Mouse (Mus musculus) MEL (cell line): Measurements from ENCODE around the gene March2. TPM values are rescaled to one million over a fixed set of nuclear protein-coding genes. Genes with fewer than 3 reads are reported as not detected.

Experiments
- DNase-seq: peaks from one replicate; pipeline ENCODE4 v3.0.0; 2011; ENCODE audit warnings: low read depth, low spot score
- H3K27ac ChIP-seq: 2 replicates; pipeline ENCODE4 v1.5.1; 2012; ENCODE audit warnings: low read depth, mild to moderate bottlenecking, control low read depth, low read length, moderate library complexity; ENCODE audit not compliant: control insufficient read depth
- H3K27me3 ChIP-seq, 2 experiments: fragments of 150-350 bp in 1 of 2; sonication (generic) in 1 of 2; 2 replicates each; pipeline ENCODE4 v1.6.1; 2012; ENCODE audit warnings: low read length in 2 of 2, mild to moderate bottlenecking in 2 of 2, improper control_type of control experiment in 1 of 2, moderate library complexity in 1 of 2; ENCODE audit not compliant: insufficient read depth in 2 of 2, control insufficient read depth in 1 of 2
- H3K36me3 ChIP-seq, 2 experiments: 2 replicates each; pipeline ENCODE4 v1.6.1; 2012 to 2014; ENCODE audit warnings: low read length in 2 of 2, improper control_type of control experiment in 1 of 2, inconsistent platforms in 1 of 2, mild to moderate bottlenecking in 1 of 2; ENCODE audit not compliant: insufficient read depth in 2 of 2, control insufficient read depth in 1 of 2
- H3K4me1 ChIP-seq, 2 experiments: fragments of 150-350 bp in 1 of 2; sonication (generic) in 1 of 2; 2 replicates each; pipeline ENCODE4 v1.6.1; 2012; ENCODE audit warnings: low read length in 2 of 2, improper control_type of control experiment in 1 of 2, mild to moderate bottlenecking in 1 of 2; ENCODE audit not compliant: insufficient read depth in 2 of 2, control insufficient read depth in 1 of 2
- H3K4me3 ChIP-seq, 2 experiments: fragments of 150-350 bp in 1 of 2; sonication (generic) in 1 of 2; 2 replicates each; pipeline ENCODE4 v1.5.1; 2012; ENCODE audit warnings: low read depth in 2 of 2, low read length in 2 of 2, mild to moderate bottlenecking in 2 of 2, moderate library complexity in 2 of 2, control low read depth in 1 of 2, improper control_type of control experiment in 1 of 2; ENCODE audit not compliant: control insufficient read depth in 1 of 2, insufficient read depth in 1 of 2
- H3K79me2 ChIP-seq: 2 replicates; pipeline ENCODE4 v1.6.1; 2012; ENCODE audit warnings: mild to moderate bottlenecking, low read length, moderate library complexity; ENCODE audit not compliant: control insufficient read depth, poor library complexity, insufficient read depth
- H3K9ac ChIP-seq: 2 replicates; pipeline ENCODE4 v1.6.1; 2012; ENCODE audit warnings: low read depth, mild to moderate bottlenecking, control low read depth, low read length, moderate library complexity; ENCODE audit not compliant: control insufficient read depth, poor library complexity, severe bottlenecking
- H3K9me3 ChIP-seq: fragments of 150-350 bp; sonication (generic); replicated peaks from 2 replicates; pipeline ENCODE4 v1.6.1; 2012; ENCODE audit warnings: mild to moderate bottlenecking, low read length, improper control_type of control experiment, moderate library complexity; ENCODE audit not compliant: insufficient read depth
- BHLHE40 ChIP-seq: IDR thresholded peaks from 2 replicates; pipeline ENCODE4 v1.6.1; 2012; ENCODE audit warnings: low read depth, mild to moderate bottlenecking, inconsistent platforms, low read length, improper control_type of control experiment, borderline replicate concordance
- E2F4 ChIP-seq: IDR thresholded peaks from 2 replicates; pipeline ENCODE4 v1.6.1; 2011; ENCODE audit warnings: low read depth, low read length, improper control_type of control experiment, borderline replicate concordance
- ELF1 ChIP-seq: IDR thresholded peaks from 2 replicates; pipeline ENCODE4 v1.6.1; 2014; ENCODE audit warnings: low read depth, mild to moderate bottlenecking, inconsistent platforms, low read length, improper control_type of control experiment, moderate library complexity
- EP300 ChIP-seq, 2 experiments: IDR thresholded peaks; 2 replicates each; pipeline ENCODE4 v1.6.1; 2011; ENCODE audit warnings: improper control_type of control experiment in 2 of 2, low read length in 2 of 2, low read depth in 1 of 2, mild to moderate bottlenecking in 1 of 2
- ETS1 ChIP-seq: IDR thresholded peaks from 2 replicates; pipeline ENCODE4 v1.6.1; 2012; ENCODE audit warnings: low read depth, mild to moderate bottlenecking, inconsistent platforms, low read length, improper control_type of control experiment, moderate library complexity
- GATA1 ChIP-seq: IDR thresholded peaks from 2 replicates; pipeline ENCODE4 v1.6.1; 2011; ENCODE audit warnings: low read depth, low read length, improper control_type of control experiment
- JUND ChIP-seq: IDR thresholded peaks from 2 replicates; pipeline ENCODE4 v1.6.1; 2011; ENCODE audit warnings: low read depth, mild to moderate bottlenecking, improper control_type of control experiment, low read length
- KAT2A ChIP-seq: conservative IDR thresholded peaks from 2 replicates; pipeline ENCODE4 v1.6.1; 2012; ENCODE audit warnings: low read depth, low read length, improper control_type of control experiment, inconsistent platforms
- MAFK ChIP-seq: IDR thresholded peaks from 2 replicates; pipeline ENCODE4 v1.6.1; 2011; ENCODE audit warnings: low read depth, mild to moderate bottlenecking, low read length, improper control_type of control experiment, borderline replicate concordance
- MYB ChIP-seq: IDR thresholded peaks from 2 replicates; pipeline ENCODE4 v1.6.1; 2011; ENCODE audit warnings: mild to moderate bottlenecking, low read depth, low read length, improper control_type of control experiment
- MYC ChIP-seq: IDR thresholded peaks from 2 replicates; pipeline ENCODE4 v1.6.1; 2011; ENCODE audit warnings: low read depth, mild to moderate bottlenecking, low read length, improper control_type of control experiment, moderate library complexity
- NELFE ChIP-seq: IDR thresholded peaks from 2 replicates; pipeline ENCODE4 v1.6.1; 2011; ENCODE audit warnings: low read depth, low read length, improper control_type of control experiment
- RCOR1 ChIP-seq: IDR thresholded peaks from 2 replicates; pipeline ENCODE4 v1.6.1; 2012; ENCODE audit warnings: low read depth, mild to moderate bottlenecking, inconsistent platforms, low read length, improper control_type of control experiment
- SMC3 ChIP-seq: IDR thresholded peaks from 2 replicates; pipeline ENCODE4 v1.6.1; 2011; ENCODE audit warnings: low read depth, low read length, improper control_type of control experiment
- TCF12 ChIP-seq: IDR thresholded peaks from 2 replicates; pipeline ENCODE4 v1.6.1; 2014; ENCODE audit warnings: low read depth, mild to moderate bottlenecking, inconsistent platforms, low read length, improper control_type of control experiment, moderate library complexity
- UBTF ChIP-seq: IDR thresholded peaks from 2 replicates; pipeline ENCODE4 v1.6.1; 2012; ENCODE audit warnings: low read depth, mild to moderate bottlenecking, inconsistent platforms, low read length, improper control_type of control experiment, moderate library complexity, borderline replicate concordance; ENCODE audit not compliant: insufficient read depth
- USF1 ChIP-seq: IDR thresholded peaks from 2 replicates; pipeline ENCODE4 v1.6.1; 2014; ENCODE audit warnings: low read depth, mild to moderate bottlenecking, inconsistent platforms, low read length, improper control_type of control experiment, moderate library complexity
- USF2 ChIP-seq, 2 experiments: IDR thresholded peaks; 2 replicates each; pipeline ENCODE4 v1.6.1; 2011 to 2012; ENCODE audit warnings: improper control_type of control experiment in 2 of 2, low read length in 2 of 2, borderline replicate concordance in 1 of 2, inconsistent platforms in 1 of 2, low read depth in 1 of 2, mild to moderate bottlenecking in 1 of 2; ENCODE audit not compliant: insufficient read depth in 1 of 2
- ZMIZ1 ChIP-seq: IDR thresholded peaks from 2 replicates; pipeline ENCODE4 v1.6.1; 2012; ENCODE audit warnings: low read depth, mild to moderate bottlenecking, inconsistent platforms, low read length, improper control_type of control experiment, moderate library complexity
- ZNF384 ChIP-seq: IDR thresholded peaks from 2 replicates; pipeline ENCODE4 v1.6.1; 2012; ENCODE audit warnings: low read depth, mild to moderate bottlenecking, inconsistent platforms, low read length, improper control_type of control experiment
- polyA plus RNA-seq, 2 experiments: library from polyadenylated mRNA; stranded (reverse) in 1 of 2; unstranded in 1 of 2; fragments of >175 nt in 1 of 2; fragments of >200 nt in 1 of 2; gene quantifications; 2 replicates each; pipeline versions ENCODE4 v1.2.1 to v1.2.4; 2012; ENCODE audit warnings: low replicate concordance in 2 of 2, low read depth in 1 of 2; ENCODE audit not compliant: insufficient read length in 2 of 2, insufficient read depth in 1 of 2, missing spikeins in 1 of 2
- total RNA-seq: library from RNA; depleted of rRNA; stranded (reverse); fragments of 300-350 nt; gene quantifications from 2 replicates; pipeline ENCODE4 v1.2.3, GENCODE M21; 2012

Gene March2
- total and polyA plus RNA-seq, 3 experiments, result 10.9 to 18.8 TPM; not detected in 1

- H3K9me3 ChIP-seq, result no peaks in the 10 kb centered on the region
- no peak overlapping the region for H3K27ac ChIP-seq
- no peak overlapping the region for H3K9ac ChIP-seq
- no peak for DNase-seq
- peaks cover 80% of the 10 kb centered on the region for H3K79me2 ChIP-seq
- peaks cover 39 to 71% of the 10 kb centered on the region in 2 experiments for H3K36me3 ChIP-seq
- no peak for TF ChIP-seq TCF12
- TF ChIP-seq SMC3, result no peak
- no peak for TF ChIP-seq ELF1
- no peak overlapping the region for H3K4me3 ChIP-seq
- peaks cover 18 to 19% of the 10 kb centered on the region in 2 experiments for H3K4me1 ChIP-seq
- no peaks in the 10 kb centered on the region for H3K27me3 ChIP-seq
Observed at GRCm38 (mm10) chr17:33678771-33679170, 39.7 kb downstream of the March2 start.

GRCm38 (mm10) chr17:33676086-33676485, 42.4 kb downstream of the March2 start:
- H3K9ac ChIP-seq, result no peak overlapping the region
- no peak overlapping the region for H3K27ac ChIP-seq
- peaks cover 48 to 54% of the 10 kb centered on the region in 2 experiments for H3K36me3 ChIP-seq
- H3K4me3 ChIP-seq, result no peak overlapping the region
- no peaks in the 10 kb centered on the region for H3K27me3 ChIP-seq
- TF ChIP-seq MYB (no peak), UBTF (no peak), NELFE (no peak), BHLHE40 (no peak), RCOR1 (no peak), TCF12 (no peak)
- H3K79me2 ChIP-seq, result peaks cover 74% of the 10 kb centered on the region
- peaks cover 5 to 6% of the 10 kb centered on the region in 2 experiments; a peak in 3 of 4 replicates for H3K4me1 ChIP-seq
- H3K9me3 ChIP-seq, result no peaks in the 10 kb centered on the region
- no peak for DNase-seq

DNA sequence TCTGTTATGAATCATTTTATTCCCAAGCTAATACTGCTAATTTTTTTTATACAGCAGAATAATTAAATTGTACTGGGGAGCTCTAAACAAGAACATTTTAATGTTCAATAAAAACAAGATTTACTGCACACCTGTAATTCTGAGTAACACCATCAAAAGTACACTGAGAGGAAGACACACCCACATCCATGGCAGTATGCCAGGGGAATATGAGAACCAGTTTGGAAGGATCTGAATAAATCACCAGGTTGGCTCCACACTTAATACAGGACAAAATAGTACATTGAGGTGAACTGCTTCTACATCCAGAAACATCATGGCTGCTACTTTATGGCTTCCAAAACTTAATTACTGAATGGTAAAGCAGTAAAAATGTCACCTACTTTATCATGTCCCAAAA, 43.0 kb downstream of the March2 start:
- H3K9ac ChIP-seq, result no peak overlapping the region
- peaks cover 52 to 54% of the 10 kb centered on the region in 2 experiments for H3K36me3 ChIP-seq
- no peak for TF ChIP-seq KAT2A
- TF ChIP-seq ETS1, result no peak
- no peak for TF ChIP-seq MYC
- TF ChIP-seq NELFE, result no peak
- TF ChIP-seq RCOR1, result no peak
- TF ChIP-seq MAFK, result no peak
- TF ChIP-seq E2F4, result no peak
- no peak for TF ChIP-seq JUND
- TF ChIP-seq SMC3, result no peak
- TF ChIP-seq USF1, result no peak
- TF ChIP-seq USF2 (IDR thresholded peaks at IDR 0.05; ENCODE audit: borderline replicate concordance in 1 of 2, insufficient read depth in 1 of 2, low read depth in 1 of 2, low read length in 2 of 2), result no peak
- no peak for TF ChIP-seq MYB
- TF ChIP-seq BHLHE40, result no peak
- TF ChIP-seq ZMIZ1, result no peak
- no peak for TF ChIP-seq GATA1
- no peak for TF ChIP-seq EP300 (IDR thresholded peaks at IDR 0.05; ENCODE audit: low read depth in 1 of 2, low read length in 2 of 2)
- TF ChIP-seq ZNF384, result no peak
- H3K4me1 ChIP-seq, result peaks cover 5% of the 10 kb centered on the region in 2 experiments; a peak in 3 of 4 replicates
- H3K4me3 ChIP-seq, result no peak overlapping the region
- H3K27me3 ChIP-seq, result no peaks in the 10 kb centered on the region
- no peak overlapping the region for H3K27ac ChIP-seq
- peaks cover 74% of the 10 kb centered on the region for H3K79me2 ChIP-seq
- DNase-seq, result peak; percentile 45
- H3K9me3 ChIP-seq, result no peaks in the 10 kb centered on the region
